Mouse (Mus musculus) naive thymus-derived CD4-positive, alpha-beta T cell, adult 2 months (primary cell): ENCODE measurements at regions not wholly inside any gene's neighbourhood (a gene's known extent, or its start where the extent isn't known, plus 50 kb on each side); places are given as distances from the start of the nearest gene placed in this dataset.

Source experiments
- DNase-seq: peaks from one replicate; pipeline ENCODE4 v3.0.0-alpha.2; 2011; ENCODE audit warnings: low read depth

DNA sequence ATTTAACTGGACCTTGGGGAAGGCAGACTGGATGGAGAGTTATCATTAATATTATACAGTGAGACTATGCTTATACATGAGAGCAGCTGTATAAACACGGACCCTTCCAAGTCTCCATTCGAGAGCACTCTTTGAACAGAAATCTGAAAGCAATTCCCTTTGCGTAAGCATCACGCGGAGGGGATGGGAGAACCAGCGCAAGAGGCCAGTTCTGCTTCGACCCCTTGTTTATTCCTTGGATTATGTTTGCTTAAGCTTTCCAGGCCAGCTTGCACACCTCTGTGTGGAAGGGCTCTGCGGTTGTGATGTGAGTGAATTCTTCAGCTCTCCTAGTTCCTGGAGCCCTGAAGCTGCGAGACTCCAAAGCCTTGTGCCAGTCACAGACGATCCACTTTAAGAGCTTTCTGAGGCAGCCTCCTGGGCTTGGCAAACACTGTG is 109.2 kb upstream of the Fbxo11 start:
- no peak for DNase-seq

DNA sequence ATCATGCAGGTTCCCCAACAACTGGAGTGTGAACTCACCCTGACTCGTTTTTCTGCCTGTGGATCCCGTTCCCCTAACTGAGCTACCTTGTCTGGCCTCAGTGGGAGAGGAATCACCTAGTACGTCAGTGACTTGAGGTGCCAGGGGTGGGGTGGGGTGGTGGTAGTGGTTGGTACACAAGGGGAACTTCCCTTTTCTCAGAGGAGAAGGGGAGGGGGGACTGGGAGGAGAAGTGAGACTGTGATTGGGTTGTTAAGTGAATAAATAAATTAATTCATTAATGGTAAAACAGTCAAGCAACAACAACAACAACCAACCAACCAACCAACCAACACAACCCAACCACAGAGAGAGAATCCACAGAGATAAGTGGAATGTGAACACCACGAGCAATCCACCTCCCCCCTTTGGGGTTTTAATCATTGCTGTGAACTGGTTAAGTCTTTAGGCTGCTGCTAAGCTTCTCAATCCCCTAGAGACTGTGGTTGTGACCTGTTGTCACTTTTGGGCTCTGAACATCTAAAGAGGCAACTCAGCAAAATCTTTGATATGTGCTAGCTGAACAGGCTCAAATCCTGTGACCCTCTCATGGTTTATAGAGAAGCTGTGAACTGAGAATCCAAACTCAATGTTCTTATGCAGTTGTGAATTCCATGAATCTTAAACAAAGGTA is 111.0 kb upstream of the Fbxo11 start:
- no peak for DNase-seq

- DNase-seq = peak; percentile 41
Measured at GRCm38 (mm10) chr17:88190735-88191134, 125.6 kb upstream of the Fbxo11 start.

GRCm38 (mm10) chr17:88191444-88191843 is 126.4 kb upstream of the Fbxo11 start:
- peak; percentile 8 for DNase-seq

DNA sequence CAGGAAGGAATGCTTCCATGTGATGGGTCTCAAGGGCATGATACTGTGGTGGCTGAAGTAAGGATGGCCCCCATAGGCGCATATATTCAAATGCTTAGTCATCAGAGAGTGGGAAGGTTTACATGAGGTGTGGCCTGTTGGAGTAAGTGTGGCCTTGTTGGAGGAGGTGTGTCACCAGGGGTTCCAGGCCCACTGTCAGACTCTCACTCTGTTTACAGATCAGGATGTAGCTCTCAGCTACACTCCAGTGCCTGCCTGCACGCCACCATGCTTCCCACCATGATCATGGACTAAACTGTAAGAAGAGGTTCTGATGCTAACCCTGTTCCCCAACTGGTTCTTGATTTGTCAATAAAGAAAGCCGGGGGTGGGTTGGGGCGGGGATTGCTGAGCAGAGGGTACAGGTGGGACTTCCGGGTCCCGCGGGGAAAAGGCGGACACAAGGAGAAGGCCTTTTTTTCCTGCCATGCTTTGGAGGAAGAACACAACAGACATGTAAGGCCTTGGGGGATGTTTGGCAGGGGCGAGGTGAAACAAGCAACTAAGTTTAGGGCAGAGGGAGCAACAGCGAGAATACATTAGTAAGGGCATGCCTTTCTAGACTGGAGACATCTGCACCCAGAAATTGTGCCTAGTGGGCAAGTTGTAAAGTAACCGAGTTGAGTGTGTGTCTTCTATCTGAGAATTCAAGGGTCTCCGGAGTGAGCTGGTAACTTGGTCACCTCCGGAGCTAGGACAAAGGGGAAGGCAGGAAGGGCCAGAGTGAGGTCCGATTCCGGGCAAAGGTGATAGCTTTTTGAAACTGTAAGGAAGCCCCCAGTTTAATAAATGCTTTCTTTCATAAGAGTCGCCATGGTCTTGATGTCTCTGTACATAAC is 127.1 kb upstream of the Fbxo11 start:
- no peak for DNase-seq

DNA sequence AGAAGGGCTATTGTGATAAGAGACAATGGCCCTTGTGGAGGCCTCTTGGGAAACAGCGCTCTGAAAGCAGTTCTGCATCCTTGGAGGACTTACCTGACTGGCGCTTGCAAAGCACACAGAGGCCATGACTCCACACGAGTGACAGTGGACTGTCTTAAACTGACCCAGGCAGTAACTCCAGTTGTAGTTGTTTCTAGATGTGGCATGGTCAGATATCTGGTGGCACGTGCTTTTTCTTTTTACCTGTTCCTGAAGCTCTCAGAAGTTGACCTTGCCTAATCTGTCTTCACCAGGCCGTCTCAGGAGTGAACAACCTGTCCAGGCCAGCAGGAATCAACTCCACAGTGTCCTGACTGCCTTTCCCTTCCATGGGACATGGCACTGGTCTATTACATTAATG is 129.6 kb upstream of the Fbxo11 start:
- no peak for DNase-seq

DNA sequence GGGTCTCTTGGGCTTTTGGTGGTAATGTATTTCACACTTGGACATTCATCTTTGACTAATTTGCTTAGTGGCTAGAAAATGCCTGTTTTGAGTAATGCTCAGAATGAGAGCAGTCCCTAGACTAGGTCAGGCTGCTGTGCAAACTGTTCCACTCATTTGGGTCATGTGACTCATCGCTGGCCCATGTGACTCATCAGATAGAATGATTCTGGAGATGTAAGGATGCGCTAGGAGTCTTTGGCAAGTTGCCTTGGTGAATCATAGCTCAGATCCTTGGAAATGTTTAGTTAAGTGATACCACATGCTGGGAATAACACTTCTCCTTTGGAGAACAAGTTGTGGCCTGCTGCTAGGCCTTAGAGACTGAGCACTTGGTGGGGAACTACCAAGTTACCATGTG is 130.2 kb upstream of the Fbxo11 start:
- no peak for DNase-seq

DNA sequence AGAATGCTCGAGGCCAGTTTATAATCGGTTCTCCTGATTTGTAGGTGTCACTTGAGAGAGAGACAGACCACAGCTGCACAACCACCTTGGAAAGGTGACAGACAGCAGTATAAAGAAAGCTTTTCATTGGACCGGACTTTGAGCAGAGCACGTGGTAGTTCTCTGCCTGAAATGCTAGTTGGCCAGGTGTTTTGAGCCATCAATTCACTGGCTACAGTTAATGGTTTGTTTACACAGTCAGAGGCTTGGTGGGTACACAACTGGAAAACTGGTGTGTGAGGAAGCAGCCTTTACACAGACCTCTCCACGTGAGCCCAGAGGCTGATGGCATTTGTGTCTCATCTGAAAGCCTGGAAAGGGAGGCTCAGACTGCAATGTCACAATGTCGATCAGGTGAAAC is 130.8 kb upstream of the Fbxo11 start:
- DNase-seq = no peak

- no peak for DNase-seq
Measured at GRCm38 (mm10) chr17:88196322-88196721, 131.2 kb upstream of the Fbxo11 start.

DNA sequence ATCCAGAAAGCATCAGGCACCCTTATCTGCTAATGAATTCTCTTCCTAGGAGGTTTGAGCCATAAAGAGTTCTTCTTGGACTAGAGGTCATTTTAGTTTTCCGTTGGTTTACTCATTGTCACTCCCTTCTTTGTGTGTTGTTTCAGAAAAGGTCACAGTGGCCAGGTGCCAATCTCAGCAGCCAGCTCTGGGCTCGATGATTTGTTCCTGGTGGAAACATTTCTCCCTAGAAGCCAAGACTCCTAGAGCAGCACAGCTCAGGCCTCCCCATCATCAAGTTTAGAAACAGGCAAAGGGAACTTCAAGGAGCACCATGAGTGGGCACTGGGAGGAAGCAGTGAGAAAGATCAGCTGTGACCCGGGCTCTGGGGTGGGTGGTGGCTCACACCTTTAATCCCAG is 132.3 kb upstream of the Fbxo11 start:
- DNase-seq = no peak

GRCm38 (mm10) chr17:88201249-88201970 is 136.3 kb upstream of the Fbxo11 start:
- no peak for DNase-seq

DNA sequence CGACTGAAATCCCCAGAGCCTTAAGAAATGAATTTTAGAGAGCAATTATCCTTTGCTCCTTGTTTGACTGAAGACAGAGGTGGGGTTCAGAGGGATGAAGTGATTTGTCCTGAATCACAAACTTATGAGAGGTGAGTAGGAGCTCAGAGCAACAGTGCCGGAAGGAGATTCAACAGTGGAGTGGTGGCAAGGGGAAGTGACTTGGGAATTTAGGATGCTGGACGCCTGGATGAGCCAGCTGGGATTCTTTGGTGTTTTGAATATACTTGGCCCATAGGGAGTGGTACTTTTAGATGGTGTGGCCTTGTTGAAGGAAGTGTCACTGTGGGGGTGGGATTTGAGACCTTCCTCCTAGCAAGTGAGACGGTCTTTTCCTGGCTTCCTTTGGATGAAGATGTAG is 137.1 kb upstream of the Fbxo11 start:
- no peak for DNase-seq

DNA sequence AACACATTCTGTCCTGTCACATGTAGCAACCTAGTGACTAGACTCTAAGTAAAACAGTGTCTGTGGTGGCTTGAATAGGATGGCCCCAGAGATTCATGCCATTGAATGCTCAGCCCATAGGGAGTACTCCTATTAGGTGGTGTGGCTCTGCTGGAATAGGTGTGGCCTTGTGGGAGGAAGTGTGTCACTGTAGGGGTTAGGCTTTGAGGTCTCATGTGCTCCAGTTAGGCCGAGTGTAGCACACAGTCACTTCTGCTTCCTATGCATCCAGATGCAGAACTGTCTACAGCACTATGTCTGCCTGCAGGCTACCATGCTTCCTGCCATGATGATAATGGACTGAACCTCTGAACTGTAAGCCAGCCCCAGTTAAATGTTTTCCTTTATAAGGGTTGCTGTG is 144.5 kb upstream of the Fbxo11 start:
- DNase-seq = no peak

GRCm38 (mm10) chr17:88212121-88212520 is 147.0 kb upstream of the Fbxo11 start:
- DNase-seq = no peak

GRCm38 (mm10) chr17:88214746-88215145 is 149.7 kb upstream of the Fbxo11 start:
- no peak for DNase-seq

GRCm38 (mm10) chr17:88222379-88222955 is 157.4 kb upstream of the Fbxo11 start:
- DNase-seq = no peak

DNA sequence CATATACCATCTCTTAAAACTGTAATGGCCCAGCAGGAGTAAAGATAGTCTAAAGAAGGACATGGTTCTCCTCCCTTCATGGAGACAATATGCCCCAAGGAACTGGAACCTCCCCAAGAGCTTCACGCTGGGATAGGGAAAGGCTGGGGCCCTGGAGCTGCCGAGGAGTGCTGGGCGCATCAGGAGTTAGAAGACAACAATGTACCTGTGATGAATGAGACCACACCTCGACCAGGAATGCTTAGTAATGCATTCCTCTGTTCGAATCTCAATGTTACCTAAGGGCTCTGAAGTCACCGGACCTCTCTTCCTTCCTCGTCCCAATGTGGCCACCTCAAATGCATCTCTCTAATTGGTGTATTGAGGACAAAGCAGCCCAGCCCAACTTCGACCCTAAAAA is 175.4 kb upstream of the Fbxo11 start:
- DNase-seq = no peak

DNA sequence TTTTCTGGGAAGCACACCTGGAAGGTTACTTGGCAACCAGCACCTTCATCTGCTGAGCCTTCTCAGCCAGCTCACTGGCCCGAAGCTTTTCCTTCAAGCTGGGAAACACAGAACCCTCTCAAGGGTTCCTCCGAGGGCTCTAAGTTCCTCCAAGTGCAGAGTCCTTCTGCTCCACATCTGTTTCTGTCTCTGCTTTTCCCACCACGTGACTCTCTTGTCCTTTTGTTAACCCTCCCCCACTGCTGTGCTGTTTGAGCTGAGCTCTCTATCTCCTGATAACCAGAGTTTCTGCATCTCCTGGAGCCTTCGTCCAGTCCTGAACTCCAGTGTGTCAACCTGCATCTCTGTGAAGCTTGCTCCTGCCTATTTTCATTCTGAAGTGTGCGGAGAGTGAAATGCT is 183.5 kb upstream of the Fbxo11 start:
- DNase-seq = no peak

DNA sequence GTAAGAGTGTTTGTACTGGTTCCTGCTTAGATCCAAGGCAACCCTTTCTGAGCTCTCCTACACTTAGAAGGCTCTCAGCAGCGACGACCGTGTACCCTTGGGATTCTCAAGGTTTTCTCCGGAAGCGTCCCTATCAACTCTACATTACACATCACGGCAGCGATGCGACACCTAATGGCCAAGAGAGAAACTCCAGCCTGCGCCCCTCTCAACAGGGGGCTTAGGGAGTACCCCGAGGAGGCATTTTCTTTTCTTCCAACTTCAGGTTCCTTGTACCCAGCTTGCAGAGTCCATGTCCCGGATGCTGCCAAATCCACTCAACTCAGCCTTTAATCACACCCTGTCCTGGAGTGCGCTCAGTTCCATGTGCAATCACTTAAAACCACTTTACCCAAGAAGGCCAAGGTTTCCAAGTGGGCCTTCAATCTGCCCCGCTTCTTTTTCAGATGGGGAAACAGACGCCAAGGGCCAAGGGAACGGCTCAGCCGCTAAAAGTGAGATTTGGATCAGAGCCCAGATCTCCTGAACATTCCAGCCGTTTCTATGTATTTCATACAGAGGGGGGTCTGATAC is 186.9 kb upstream of the Fbxo11 start:
- peak; percentile 67 for DNase-seq

- DNase-seq = peak; percentile 82
Measured at GRCm38 (mm10) chr17:88255744-88256598, 184.5 kb upstream of the Foxn2 start.
